Mouse (Mus musculus) heart, postnatal 0 days (tissue): ENCODE data around the gene Ston2.

Experiments
- CTCF ChIP-seq: IDR thresholded peaks from 2 replicates; pipeline ENCODE4 v1.5.1; 2016; ENCODE audit warnings: antibody characterized with exemption, control low read depth, low read depth
- EP300 ChIP-seq: IDR thresholded peaks from 2 replicates; pipeline ENCODE4 v1.6.1; 2016; ENCODE audit warnings: antibody characterized with exemption, low read depth

GRCm38 (mm10) chr12:91699451-91700141 lies 88.6 kb downstream of the Ston2 start:
- TF ChIP-seq CTCF (no peak), EP300 (no peak)
